Mouse (Mus musculus): ENCODE measurements around the gene Tbc1d20. TPM values are rescaled to one million over a fixed set of nuclear protein-coding genes. Genes with fewer than 3 reads are reported as not detected.
A peak's percentile ranks its signal among the peaks of the same experiment; 100 is the strongest.
"Not testable (repeated sequence)": the region's sequence is repeated elsewhere in the genome, so short reads cannot be mapped to it uniquely, and the experiment has no call there.

The Tbc1d20 gene
- polyA plus RNA-seq, 1 experiment from 2014 or later = 25.9 TPM

DNA sequence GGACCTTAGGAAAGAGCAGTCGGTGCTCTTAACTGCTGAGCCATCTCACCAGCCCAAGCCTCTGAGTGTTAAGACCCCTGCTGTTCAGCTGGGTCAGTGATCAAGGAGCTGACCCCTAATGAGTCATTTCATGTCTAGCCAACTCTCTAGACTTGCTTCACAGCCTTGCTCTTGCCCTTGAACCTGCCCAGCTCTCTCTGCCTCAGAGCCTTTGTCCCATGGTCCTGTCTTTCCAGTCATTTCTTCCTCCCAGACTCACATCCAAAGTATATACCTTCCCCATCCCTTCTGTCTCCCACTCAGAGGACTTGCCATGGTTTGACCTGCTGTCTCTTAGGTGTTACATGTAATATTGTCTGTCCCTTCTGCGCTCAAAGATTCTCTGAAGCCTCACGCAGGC, 63.6 kb downstream of the Tbc1d20 start:
- Histone ChIP-seq H3K27me3 (replicated peaks; ENCODE audit: control insufficient read depth, insufficient read depth, low read length) (no peaks in the 10 kb centered on the region), H3K4me3 (ENCODE audit: low read depth, low read length) (no peak overlapping the region), H3K27ac (ENCODE audit: low read depth, low read length) (no peak overlapping the region), H3K4me2 (no peak overlapping the region), H3K9me3 (ENCODE audit: control insufficient read depth, low read length) (no peaks in the 10 kb centered on the region), H3K4me1 (replicated peaks; ENCODE audit: control insufficient read depth, insufficient read depth, low read length) (no peaks in the 10 kb centered on the region; the same call in none of the 2 replicates), H3K36me3 (ENCODE audit: control insufficient read depth, insufficient read depth, low read length) (no peaks in the 10 kb centered on the region), H3K9ac (ENCODE audit: low read depth, low read length) (no peak overlapping the region)
- WGBS = 85% methylated on average over 3 of the region's 3 CpGs
- ATAC-seq (replicated peaks; ENCODE audit: low FRiP score) (no peak), DNase-seq (ENCODE audit: low spot score) (no peak)

DNA sequence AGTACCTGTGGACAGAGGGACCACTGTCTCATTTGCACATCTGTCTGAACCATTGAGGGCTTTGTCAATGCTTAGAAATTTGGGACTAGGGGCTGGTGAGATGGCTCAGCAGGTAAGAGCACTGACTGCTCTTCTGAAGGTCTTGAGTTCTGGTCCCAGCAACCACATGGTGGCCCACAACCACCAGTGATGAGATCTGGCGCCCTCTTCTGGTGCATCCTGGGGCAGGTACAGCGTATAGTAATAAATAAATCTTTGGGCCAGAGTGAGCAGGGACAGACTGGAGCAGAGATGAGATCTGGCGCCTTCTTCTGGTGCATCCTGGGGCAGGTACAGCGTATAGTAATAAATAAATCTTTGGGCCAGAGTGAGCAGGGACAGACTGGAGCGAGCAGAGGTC, 65.3 kb downstream of the Tbc1d20 start:
- 84% methylated on average over 5 of the region's 5 CpGs for WGBS
- not testable (repeated sequence) for H3K27ac ChIP-seq (ENCODE audit: low read depth, low read length); ATAC-seq (replicated peaks; ENCODE audit: low FRiP score); DNase-seq (ENCODE audit: low spot score); H3K27me3 ChIP-seq (replicated peaks; ENCODE audit: control insufficient read depth, insufficient read depth, low read length); H3K36me3 ChIP-seq (ENCODE audit: control insufficient read depth, insufficient read depth, low read length); H3K4me1 ChIP-seq (replicated peaks; ENCODE audit: control insufficient read depth, insufficient read depth, low read length); H3K4me2 ChIP-seq; H3K9me3 ChIP-seq (ENCODE audit: control insufficient read depth, low read length); H3K4me3 ChIP-seq (ENCODE audit: low read depth, low read length); H3K9ac ChIP-seq (ENCODE audit: low read depth, low read length)

DNA sequence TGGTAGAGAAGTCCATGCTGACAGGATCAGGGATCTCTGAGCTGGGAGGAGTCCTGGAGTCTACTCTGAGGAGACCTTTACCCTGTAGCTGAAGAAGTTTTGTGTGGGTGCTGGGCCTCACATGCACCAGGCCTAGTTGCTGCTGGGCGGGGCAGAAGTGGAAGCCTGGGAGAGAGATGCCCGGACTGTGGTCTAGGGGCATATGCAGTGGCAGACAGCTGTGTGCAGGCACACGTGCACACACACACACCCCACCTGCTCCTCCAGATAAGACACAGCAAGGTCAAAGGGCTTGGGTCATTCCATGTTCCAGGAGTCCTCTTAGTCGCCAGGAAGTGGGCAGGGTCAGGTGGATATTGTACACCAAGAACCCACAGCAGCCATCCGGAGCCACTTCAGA, 66.0 kb downstream of the Tbc1d20 start:
- ATAC-seq (replicated peaks; ENCODE audit: low FRiP score) (0 out of 2 replicates have a peak, but pooled peaks have one; percentile 25), DNase-seq (ENCODE audit: low spot score) (no peak)
- H3K9me3 ChIP-seq (ENCODE audit: control insufficient read depth, low read length) = no peaks in the 10 kb centered on the region
- WGBS = 48% methylated on average over 5 of the region's 5 CpGs
- H3K4me2 ChIP-seq = no peak overlapping the region
- no peak overlapping the region for H3K9ac ChIP-seq (ENCODE audit: low read depth, low read length)
- H3K4me1 ChIP-seq (replicated peaks; ENCODE audit: control insufficient read depth, insufficient read depth, low read length) = peaks cover 4% of the 10 kb centered on the region
- H3K36me3 ChIP-seq (ENCODE audit: control insufficient read depth, insufficient read depth, low read length) = no peaks in the 10 kb centered on the region
- no peak overlapping the region for H3K4me3 ChIP-seq (ENCODE audit: low read depth, low read length)
- H3K27me3 ChIP-seq (replicated peaks; ENCODE audit: control insufficient read depth, insufficient read depth, low read length) = no peaks in the 10 kb centered on the region
- H3K27ac ChIP-seq (ENCODE audit: low read depth, low read length) = no peak overlapping the region

DNA sequence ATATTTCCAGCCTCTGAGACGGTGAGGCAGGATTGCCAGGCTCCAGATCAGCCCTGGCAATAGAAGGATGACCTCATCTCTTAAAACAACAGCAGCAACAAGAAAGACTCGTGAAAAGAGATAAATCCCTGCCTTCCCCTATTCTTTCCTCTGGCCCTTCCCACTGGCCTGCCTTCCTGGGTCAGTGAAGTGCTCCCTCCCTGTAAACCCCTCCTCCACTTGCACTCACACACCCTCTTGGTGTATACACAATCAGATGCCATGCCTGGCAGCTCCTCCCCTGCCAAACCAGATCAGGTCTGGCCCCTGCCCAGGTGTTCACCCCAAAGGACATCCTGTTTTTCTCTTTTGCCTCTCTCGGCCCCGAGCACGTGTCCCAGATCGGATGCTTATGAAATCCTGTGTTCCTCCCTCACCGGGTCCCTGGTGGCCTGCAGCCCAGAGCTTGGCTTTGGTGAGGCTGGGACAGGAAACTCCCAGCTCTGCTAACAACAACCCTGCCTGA, 66.7 kb downstream of the Tbc1d20 start:
- Histone ChIP-seq H3K27me3 (replicated peaks; ENCODE audit: control insufficient read depth, insufficient read depth, low read length) (no peaks in the 10 kb centered on the region), H3K9me3 (ENCODE audit: control insufficient read depth, low read length) (no peaks in the 10 kb centered on the region), H3K4me3 (ENCODE audit: low read depth, low read length) (no peak overlapping the region), H3K27ac (ENCODE audit: low read depth, low read length) (no peak overlapping the region), H3K4me1 (replicated peaks; ENCODE audit: control insufficient read depth, insufficient read depth, low read length) (peaks cover 4% of the 10 kb centered on the region), H3K9ac (ENCODE audit: low read depth, low read length) (no peak overlapping the region; the same call in 1 of the 2 replicates), H3K36me3 (ENCODE audit: control insufficient read depth, insufficient read depth, low read length) (no peaks in the 10 kb centered on the region), H3K4me2 (no peak overlapping the region)
- DNase-seq (ENCODE audit: low spot score) (no peak), ATAC-seq (replicated peaks; ENCODE audit: low FRiP score) (no peak)
- WGBS = 47% methylated on average over 7 of the region's 7 CpGs

DNA sequence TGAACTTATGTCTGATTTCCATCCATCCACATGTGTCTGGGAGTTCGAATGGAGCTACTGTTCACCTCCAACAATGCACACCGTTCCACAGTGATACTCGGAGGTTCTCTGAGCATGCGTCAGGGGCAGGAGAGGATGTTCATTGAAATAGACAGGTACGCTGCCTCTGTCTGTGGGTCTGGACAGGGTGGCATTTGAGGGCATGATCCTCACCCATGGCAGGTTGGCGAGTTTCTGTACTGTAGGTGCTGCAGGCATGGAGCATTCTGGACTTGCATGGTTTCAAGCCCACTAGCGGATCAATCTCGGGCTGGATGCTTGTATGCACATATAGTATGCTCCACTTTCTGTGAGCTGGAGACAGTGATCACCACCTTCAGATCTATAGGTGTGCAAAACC, 67.6 kb downstream of the Tbc1d20 start:
- 83% methylated on average over 8 of the region's 8 CpGs for WGBS
- no peak for DNase-seq (ENCODE audit: low spot score)

More for the DNA sequence above, 67.6 kb downstream of the Tbc1d20 start:
- no peaks in the 10 kb centered on the region for H3K36me3 ChIP-seq (ENCODE audit: control insufficient read depth, insufficient read depth, low read length)
- no peak overlapping the region for H3K4me2 ChIP-seq
- H3K4me1 ChIP-seq (replicated peaks; ENCODE audit: control insufficient read depth, insufficient read depth, low read length) = peaks cover 4% of the 10 kb centered on the region
- no peak overlapping the region for H3K4me3 ChIP-seq (ENCODE audit: low read depth, low read length)
- H3K9ac ChIP-seq (ENCODE audit: low read depth, low read length) = no peak overlapping the region
- no peaks in the 10 kb centered on the region for H3K27me3 ChIP-seq (replicated peaks; ENCODE audit: control insufficient read depth, insufficient read depth, low read length)
- no peaks in the 10 kb centered on the region for H3K9me3 ChIP-seq (ENCODE audit: control insufficient read depth, low read length)
- ATAC-seq (replicated peaks; ENCODE audit: low FRiP score) = no peak
- no peak overlapping the region for H3K27ac ChIP-seq (ENCODE audit: low read depth, low read length)

Other genes starting within 250 kb of the Tbc1d20 start
- gene Scrt2, start 212.3 kb upstream of the Tbc1d20 start, polyA plus RNA-seq (2014; fragmentation: Nextera tagmentation; extraction: Ambion mirVana) = not detected in 2 replicates
- gene Srxn1, start 188.3 kb upstream of the Tbc1d20 start, polyA plus RNA-seq (2014; fragmentation: Nextera tagmentation; extraction: Ambion mirVana) = 9.5 and 12.0 TPM in 2 replicates
- 2.6 and 2.8 TPM in 2 replicates for gene Tcf15, start 150.3 kb upstream of the Tbc1d20 start, polyA plus RNA-seq (2014; fragmentation: Nextera tagmentation; extraction: Ambion mirVana)
- gene Csnk2a1, start 67.0 kb upstream of the Tbc1d20 start, polyA plus RNA-seq (2014; fragmentation: Nextera tagmentation; extraction: Ambion mirVana) = 45.1 and 65.2 TPM in 2 replicates
- gene Rbck1, start 38.8 kb downstream of the Tbc1d20 start, polyA plus RNA-seq (2014; fragmentation: Nextera tagmentation; extraction: Ambion mirVana) = 104 and 105 TPM in 2 replicates
- gene Trib3, start 50.2 kb downstream of the Tbc1d20 start, polyA plus RNA-seq (2014; fragmentation: Nextera tagmentation; extraction: Ambion mirVana) = 13.9 and 18.1 TPM in 2 replicates
- 0.45 and 0.49 TPM in 2 replicates for gene Nrsn2, start 82.8 kb downstream of the Tbc1d20 start, polyA plus RNA-seq (2014; fragmentation: Nextera tagmentation; extraction: Ambion mirVana)
- gene Sox12, start 104.2 kb downstream of the Tbc1d20 start, polyA plus RNA-seq (2014; fragmentation: Nextera tagmentation; extraction: Ambion mirVana) = 8.5 and 9.8 TPM in 2 replicates
- 41.6 and 44.6 TPM in 2 replicates for gene Zcchc3, start 121.2 kb downstream of the Tbc1d20 start, polyA plus RNA-seq (2014; fragmentation: Nextera tagmentation; extraction: Ambion mirVana)
- 0.31 and 1.1 TPM in 2 replicates for gene 6820408C15Rik, start 121.8 kb downstream of the Tbc1d20 start, polyA plus RNA-seq (2014; fragmentation: Nextera tagmentation; extraction: Ambion mirVana)
- gene Defb23, start 170.8 kb downstream of the Tbc1d20 start, polyA plus RNA-seq (2014; fragmentation: Nextera tagmentation; extraction: Ambion mirVana) = not detected in 2 replicates
- gene Defb20, start 183.2 kb downstream of the Tbc1d20 start, polyA plus RNA-seq (2014; fragmentation: Nextera tagmentation; extraction: Ambion mirVana) = not detected in 2 replicates
- not detected in 2 replicates for gene Defb22, start 196.3 kb downstream of the Tbc1d20 start, polyA plus RNA-seq (2014; fragmentation: Nextera tagmentation; extraction: Ambion mirVana)
- gene Defb26, start 217.9 kb downstream of the Tbc1d20 start, polyA plus RNA-seq (2014; fragmentation: Nextera tagmentation; extraction: Ambion mirVana) = not detected in 2 replicates
- gene Defb28, start 224.4 kb downstream of the Tbc1d20 start, polyA plus RNA-seq (2014; fragmentation: Nextera tagmentation; extraction: Ambion mirVana) = not detected in 2 replicates
- not detected in 2 replicates for gene Defb29, start 246.3 kb downstream of the Tbc1d20 start, polyA plus RNA-seq (2014; fragmentation: Nextera tagmentation; extraction: Ambion mirVana)

All from liver, embryonic 11.5 days (tissue).